Mouse (Mus musculus): ENCODE measurements around the gene Srp54a.
"Not testable (repeated sequence)": the region's sequence is repeated elsewhere in the genome, so short reads cannot be mapped to it uniquely, and the experiment has no call there.

The Srp54a gene

DNA sequence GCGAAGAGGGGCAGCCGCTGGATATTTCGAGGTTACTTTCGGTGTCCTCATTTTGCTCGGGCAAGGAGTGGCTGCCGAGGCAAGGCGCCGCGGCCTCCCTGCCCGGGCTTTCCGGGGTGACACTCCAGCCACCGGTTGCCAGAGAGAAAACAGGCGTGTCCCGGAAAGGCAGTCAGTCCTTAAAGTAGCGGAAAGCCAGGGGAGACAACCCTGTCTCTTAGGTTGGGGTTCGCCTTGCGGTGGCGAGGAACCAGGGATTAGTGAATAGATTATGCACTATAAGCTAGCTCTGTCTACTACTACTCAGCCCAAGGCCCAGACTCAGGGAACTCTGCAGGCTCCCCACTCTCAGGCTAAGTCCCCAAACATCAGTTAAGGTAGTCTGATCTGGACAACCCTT lies 44.7 kb downstream of the Srp54a start:
- DNase-seq (ENCODE audit: low read depth, low spot score): not testable (repeated sequence)

DNA sequence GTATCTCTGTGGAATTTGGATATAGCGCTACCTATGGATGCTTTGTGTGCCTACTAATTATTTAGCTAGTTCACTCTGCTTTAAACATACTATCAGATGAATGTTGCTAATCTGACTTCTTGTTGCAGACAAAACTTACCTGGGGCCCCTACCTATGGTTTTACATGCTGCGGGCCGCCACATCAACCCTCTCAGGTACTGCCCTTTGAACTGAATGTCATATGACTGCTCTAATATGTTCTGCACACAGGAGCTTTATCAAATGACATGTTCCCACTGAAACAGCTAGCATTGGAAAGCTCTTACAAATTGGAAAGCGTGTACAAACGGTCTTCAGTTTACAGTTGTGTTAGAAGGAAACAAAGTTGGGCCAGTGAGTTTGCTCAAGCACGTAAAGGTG lies 55.5 kb downstream of the Srp54a start:
- not testable (repeated sequence) for DNase-seq (ENCODE audit: low read depth, low spot score)

DNA sequence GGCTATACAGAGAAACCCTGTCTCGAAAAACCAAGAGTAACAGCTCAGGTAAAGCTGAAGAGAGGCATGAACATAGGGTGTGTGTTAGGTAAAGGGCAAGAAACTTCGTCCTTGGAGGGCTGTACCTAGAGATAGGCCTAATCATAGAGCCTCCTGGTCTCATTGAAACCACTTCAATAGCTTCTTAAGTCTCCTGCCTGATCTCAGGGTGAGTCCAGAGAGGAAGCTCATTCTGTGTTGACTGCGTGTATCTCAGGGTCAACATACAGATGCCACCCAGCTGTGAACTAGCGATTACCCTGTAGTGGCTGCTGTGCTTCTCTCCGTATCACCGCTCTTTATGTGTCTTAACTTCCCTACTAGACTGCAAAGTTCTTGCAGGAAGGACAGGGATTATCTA lies 57.8 kb downstream of the Srp54a start:
- not testable (repeated sequence) for DNase-seq (ENCODE audit: low read depth, low spot score)

- DNase-seq (ENCODE audit: low read depth, low spot score): not testable (repeated sequence)
Measured at GRCm38 (mm10) chr12:55154559-55155448, 74.7 kb downstream of the Srp54a start, which contains the start of gene Srp54b. Srp54b (plus strand) TSS chr12:55155104.

GRCm38 (mm10) chr12:55155449-55155783 lies 75.4 kb downstream of the Srp54a start:
- not testable (repeated sequence) for DNase-seq (ENCODE audit: low read depth, low spot score)

Data from ZHBTc4 (cell line).